Mouse (Mus musculus): ENCODE measurements around the gene Ntn3.
A peak's percentile ranks its signal among the peaks of the same experiment; 100 is the strongest.

GRCm38 (mm10) chr17:24212441-24213018, 3.2 kb upstream of the Ntn3 start:
- TF ChIP-seq EP300 (optimal IDR thresholded peaks at IDR 0.05) (no peak), CTCF (IDR thresholded peaks at IDR 0.05; ENCODE audit: low read depth) (peak; percentile 51)
